Comparison of ENCODE assay signal across 17 mouse cellular contexts in genomic region chr9:87049425-87049824, GRCm38 (mm10). TPM values are rescaled to one million over a fixed set of nuclear protein-coding genes. Genes with fewer than 3 reads are reported as not detected.
DNase-seq lines count a peak whose midpoint lies in the region; ATAC-seq and TF ChIP-seq lines count a peak whose summit lies in the region.
"Had no signal": no experiment of that assay in that cellular context is flagged by ENCODE, and none has a peak within 500 bp of the region (broad histone marks: within the 10 kb centered on the region; RNA-seq: fewer than 3 reads in every experiment).

No protein-coding gene starts in this region.

- no peak overlapping the region for H3K4me2 ChIP-seq in embryonic facial prominence, embryonic 12.5 days (replicated peaks)
- no peak overlapping the region for H3K4me2 ChIP-seq in midbrain, postnatal 0 days (ENCODE audit: low read depth, low read length, poor library complexity, severe bottlenecking)
- no peak overlapping the region for H3K4me2 ChIP-seq in midbrain, embryonic 13.5 days (replicated peaks)
- peak overlapping the region; percentile 8 for H3K4me2 ChIP-seq in myocyte (ENCODE audit: low read depth)
- H3K4me2 ChIP-seq: liver, embryonic 15.5 days; neural tube, embryonic 12.5 days had no signal

- no peak overlapping the region for H3K27ac ChIP-seq in embryonic facial prominence, embryonic 12.5 days
- no peak overlapping the region for H3K27ac ChIP-seq in embryonic facial prominence, embryonic 10.5 days (replicated peaks)
- H3K27ac ChIP-seq in midbrain, postnatal 0 days (ENCODE audit: low read depth, low read length), result no peak overlapping the region
- no peak overlapping the region for H3K27ac ChIP-seq in midbrain, embryonic 13.5 days
- H3K27ac ChIP-seq: liver, embryonic 15.5 days; neural tube, embryonic 12.5 days had no signal

- no peak for TF ChIP-seq POLR2A in myocyte (IDR thresholded peaks at IDR 0.05; ENCODE audit: insufficient read length, low read depth)

- no peaks in the 10 kb centered on the region for H3K9me3 ChIP-seq in embryonic facial prominence, embryonic 12.5 days
- no peaks in the 10 kb centered on the region for H3K9me3 ChIP-seq in embryonic facial prominence, embryonic 10.5 days
- no peaks in the 10 kb centered on the region for H3K9me3 ChIP-seq in midbrain, postnatal 0 days (ENCODE audit: low read length)
- H3K9me3 ChIP-seq in midbrain, embryonic 13.5 days, result no peaks in the 10 kb centered on the region
- H3K9me3 ChIP-seq: G1E; liver, embryonic 15.5 days; neural tube, embryonic 12.5 days had no signal

- 64% methylated on average over 4 of the region's 4 CpGs for WGBS in embryonic facial prominence, embryonic 12.5 days
- 78% methylated on average over 4 of the region's 4 CpGs for WGBS in embryonic facial prominence, embryonic 10.5 days
- WGBS in midbrain, postnatal 0 days, result 68% methylated on average over 4 of the region's 4 CpGs
- WGBS in midbrain, embryonic 13.5 days, result 83% methylated on average over 4 of the region's 4 CpGs

- H3K27me3 ChIP-seq in embryonic facial prominence, embryonic 12.5 days, result no peaks in the 10 kb centered on the region
- no peaks in the 10 kb centered on the region for H3K27me3 ChIP-seq in embryonic facial prominence, embryonic 10.5 days (replicated peaks; ENCODE audit: low read depth, poor library complexity, severe bottlenecking)
- H3K27me3 ChIP-seq in midbrain, postnatal 0 days (ENCODE audit: insufficient read depth, low read length), result no peaks in the 10 kb centered on the region
- H3K27me3 ChIP-seq in midbrain, embryonic 13.5 days, result no peaks in the 10 kb centered on the region
- no peaks in the 10 kb centered on the region for H3K27me3 ChIP-seq in myocyte (ENCODE audit: control insufficient read depth, insufficient read depth, insufficient read length)
- H3K27me3 ChIP-seq: liver, embryonic 15.5 days; neural tube, embryonic 12.5 days had no signal

- peaks cover 6% of the 10 kb centered on the region; the same call in 1 of the 2 replicates for H3K4me1 ChIP-seq in embryonic facial prominence, embryonic 12.5 days
- no peaks in the 10 kb centered on the region for H3K4me1 ChIP-seq in embryonic facial prominence, embryonic 10.5 days
- H3K4me1 ChIP-seq in midbrain, postnatal 0 days (ENCODE audit: insufficient read depth, low read length), result no peaks in the 10 kb centered on the region
- no peaks in the 10 kb centered on the region for H3K4me1 ChIP-seq in midbrain, embryonic 13.5 days (replicated peaks)
- H3K4me1 ChIP-seq: liver, embryonic 15.5 days; neural tube, embryonic 12.5 days had no signal

- H3K79me2 ChIP-seq in myocyte (ENCODE audit: control insufficient read depth, insufficient read depth), result no peaks in the 10 kb centered on the region

- DNase-seq in embryonic facial prominence, embryonic 10.5 days (ENCODE audit: low spot score), result no peak
- peak; percentile 15 for DNase-seq in kidney, adult 9 months
- DNase-seq in kidney, adult 18-20 months, result no peak
- peak; percentile 2 for DNase-seq in midbrain, postnatal 0 days (ENCODE audit: low spot score)
- no peak for DNase-seq in urinary bladder, postnatal 14 days (ENCODE audit: low spot score)
- DNase-seq: B cell, adult 2 months; gastrocnemius, postnatal 10 days had no signal

- no peak overlapping the region for H3K4me3 ChIP-seq in embryonic facial prominence, embryonic 12.5 days
- no peak overlapping the region for H3K4me3 ChIP-seq in embryonic facial prominence, embryonic 10.5 days
- no peak overlapping the region for H3K4me3 ChIP-seq in midbrain, postnatal 0 days (ENCODE audit: low read depth, low read length)
- no peak overlapping the region for H3K4me3 ChIP-seq in midbrain, embryonic 13.5 days (replicated peaks)
- H3K4me3 ChIP-seq in myocyte, result no peak overlapping the region
- H3K4me3 ChIP-seq: liver, embryonic 15.5 days; neural tube, embryonic 12.5 days had no signal

- no peak overlapping the region for H3ac ChIP-seq in myocyte (ENCODE audit: control insufficient read depth, insufficient read length)

- 0 out of 2 replicates have a peak, but pooled peaks have one; percentile 35 for ATAC-seq in embryonic facial prominence, embryonic 12.5 days (ENCODE audit: insufficient number of reproducible peaks, insufficient read depth, low FRiP score, low TSS enrichment)
- ATAC-seq in midbrain, postnatal 0 days (ENCODE audit: low FRiP score), result no peak
- no peak for ATAC-seq in midbrain, embryonic 13.5 days
- ATAC-seq: activated CD4-positive, CD25-positive, alpha-beta regulatory T cell, adult 4 months; intestine, embryonic 16.5 days had no signal

- H3K9ac ChIP-seq in embryonic facial prominence, embryonic 12.5 days, result no peak overlapping the region
- no peak overlapping the region for H3K9ac ChIP-seq in midbrain, postnatal 0 days (replicated peaks; ENCODE audit: low read length, poor library complexity, severe bottlenecking)
- H3K9ac ChIP-seq in midbrain, embryonic 13.5 days (replicated peaks), result no peak overlapping the region
- H3K9ac ChIP-seq: liver, embryonic 15.5 days; neural tube, embryonic 12.5 days had no signal

- no peaks in the 10 kb centered on the region for H3K36me3 ChIP-seq in embryonic facial prominence, embryonic 12.5 days
- peaks cover 5% of the 10 kb centered on the region for H3K36me3 ChIP-seq in embryonic facial prominence, embryonic 10.5 days (replicated peaks)
- no peaks in the 10 kb centered on the region; the same call in 1 of the 2 replicates for H3K36me3 ChIP-seq in midbrain, postnatal 0 days (ENCODE audit: insufficient read depth, low read length)
- peaks cover 44% of the 10 kb centered on the region for H3K36me3 ChIP-seq in midbrain, embryonic 13.5 days
- H3K36me3 ChIP-seq in myocyte (ENCODE audit: control insufficient read depth, insufficient read depth), result no peaks in the 10 kb centered on the region
- H3K36me3 ChIP-seq: neural tube, embryonic 12.5 days had no signal

- no peak for TF ChIP-seq CTCF in midbrain, postnatal 0 days (IDR thresholded peaks at IDR 0.05)

TF ChIP-seq in myocyte, 11 proteins besides CTCF, POLR2A, EP300 and RAD21:
- TF ChIP-seq MYOD1 (IDR thresholded peaks at IDR 0.05; ENCODE audit: control insufficient read depth in 1 of 3, insufficient read length in 2 of 3, low read depth in 2 of 3) (peak; percentile 31 to 63 (median 61)), TCF12 (IDR thresholded peaks at IDR 0.05; ENCODE audit: insufficient read depth, poor library complexity, severe bottlenecking) (no peak), MYOG (IDR thresholded peaks at IDR 0.05; ENCODE audit: control insufficient read depth in 1 of 3, insufficient read depth in 1 of 3, insufficient read length in 2 of 3, low read depth in 2 of 3) (peak in 1 of 3 experiments; percentile 85), MAX (IDR thresholded peaks at IDR 0.05; ENCODE audit: low read depth) (no peak), REST (IDR thresholded peaks at IDR 0.05; ENCODE audit: insufficient read depth, insufficient read length) (no peak), CEBPB (IDR thresholded peaks at IDR 0.05; ENCODE audit: insufficient read depth, poor library complexity, severe bottlenecking) (no peak)

RNA-seq across cellular contexts. Expression of gene Cyb5r4, which starts 27.6 kb away (rescaled TPM):
- polyA plus RNA-seq in embryonic facial prominence, embryonic 12.5 days (2016; fragmentation: Nextera tagmentation; extraction: Ambion mirVana), result 54.6 and 58.3 TPM in 2 replicates
- polyA plus RNA-seq in embryonic facial prominence, embryonic 10.5 days (2016; fragmentation: Nextera tagmentation; extraction: Ambion mirVana), result 70.9 and 72.8 TPM in 2 replicates
- 29.9 and 31.6 TPM in 2 replicates for total RNA-seq in midbrain, postnatal 0 days (2014; rRNA removed)
- 31.0 and 33.0 TPM in 2 replicates for polyA plus RNA-seq in midbrain, postnatal 0 days (2015; fragmentation: Nextera tagmentation; extraction: Ambion mirVana)
- polyA plus RNA-seq in midbrain, embryonic 13.5 days (2015; fragmentation: Nextera tagmentation; extraction: Ambion mirVana), result 87.4 and 89.5 TPM in 2 replicates
- polyA plus RNA-seq in myocyte (2012; fragmentation: generic; extraction: Trizol), result 9.4 TPM

RNA-seq across cellular contexts. Expression of gene Ripply2, which starts 34.1 kb away (rescaled TPM):
- not detected in 2 replicates for polyA plus RNA-seq in embryonic facial prominence, embryonic 12.5 days (2016; fragmentation: Nextera tagmentation; extraction: Ambion mirVana)
- 0.67 TPM in 1 of 2 replicates, not detected in the other for polyA plus RNA-seq in embryonic facial prominence, embryonic 10.5 days (2016; fragmentation: Nextera tagmentation; extraction: Ambion mirVana)
- total RNA-seq in midbrain, postnatal 0 days (2014; rRNA removed), result 2.6 and 3.5 TPM in 2 replicates
- 16.4 and 17.1 TPM in 2 replicates for polyA plus RNA-seq in midbrain, postnatal 0 days (2015; fragmentation: Nextera tagmentation; extraction: Ambion mirVana)
- 6.2 and 6.4 TPM in 2 replicates for polyA plus RNA-seq in midbrain, embryonic 13.5 days (2015; fragmentation: Nextera tagmentation; extraction: Ambion mirVana)
- not detected for polyA plus RNA-seq in myocyte (2012; fragmentation: generic; extraction: Trizol)
- total RNA-seq: common myeloid progenitor, adult 5-6 weeks; G1E; gastrocnemius, postnatal 10 days; hematopoietic stem cell, adult 5-6 weeks had no signal
- polyA plus RNA-seq: activated CD4-positive, CD25-positive, alpha-beta regulatory T cell, adult 4 months; G1E; liver, embryonic 15.5 days had no signal

Comparison
In these comparisons a context has a peak if more than half of its experiments do, and no peak if none do; other contexts are left out.
1. DNase-seq: peak in kidney, adult 9 months (single experiment) and midbrain, postnatal 0 days (single experiment); none in embryonic facial prominence, embryonic 10.5 days (single experiment), kidney, adult 18-20 months (single experiment) and urinary bladder, postnatal 14 days (single experiment).